Mouse (Mus musculus) intestine, embryonic 16.5 days (tissue): ENCODE data around the gene Spata32. TPM values are rescaled to one million over a fixed set of nuclear protein-coding genes. Genes with fewer than 3 reads are reported as not detected.

Source experiments
- ATAC-seq: fragments of 200-750 bp; cut with Nextera tagmentation; 2 replicates; pipeline ENCODE4 v1.8.0; 2017; ENCODE audit warnings: moderate TSS enrichment, moderate library complexity
- H3K27ac ChIP-seq: fragments of 300-500 bp; sonication (generic); 2 replicates; pipeline ENCODE4 v1.5.1; 2014; ENCODE audit warnings: mild to moderate bottlenecking, low read length
- H3K27me3 ChIP-seq: fragments of 300-500 bp; sonication (generic); replicated peaks from 2 replicates; pipeline ENCODE4 v1.6.1; 2014; ENCODE audit warnings: low read length, control low read depth, mixed read lengths; ENCODE audit not compliant: control insufficient read depth, insufficient read depth
- H3K36me3 ChIP-seq: fragments of 300-500 bp; sonication (generic); 2 replicates; pipeline ENCODE4 v1.6.1; 2014; ENCODE audit warnings: low read length, control low read depth; ENCODE audit not compliant: control insufficient read depth, insufficient read depth
- H3K4me1 ChIP-seq: fragments of 300-500 bp; sonication (generic); 2 replicates; pipeline ENCODE4 v1.6.1; 2014; ENCODE audit warnings: low read length, control low read depth, mixed read lengths; ENCODE audit not compliant: control insufficient read depth, insufficient read depth
- H3K4me2 ChIP-seq: fragments of 300-500 bp; sonication (generic); 2 replicates; pipeline ENCODE4 v1.6.1; 2014; ENCODE audit warnings: low read depth, low read length, control low read depth
- H3K4me3 ChIP-seq: fragments of 300-500 bp; sonication (generic); 2 replicates; pipeline ENCODE4 v1.5.1; 2014; ENCODE audit warnings: mild to moderate bottlenecking, low read length
- H3K9ac ChIP-seq: fragments of 300-500 bp; sonication (generic); 2 replicates; pipeline ENCODE4 v1.6.1; 2014; ENCODE audit warnings: low read depth, low read length
- H3K9me3 ChIP-seq: fragments of 300-500 bp; sonication (generic); 2 replicates; pipeline ENCODE4 v1.6.1; 2016; ENCODE audit warnings: low read length, control low read depth; ENCODE audit not compliant: control insufficient read depth
- WGBS: fragments of 180-500 bp; shearing (Covaris S2); extraction: QIAGEN DNeasy Blood & Tissue Kit; methylation state at CpG from one replicate; pipeline ENCODE4 v1.1.7; 2014; 5-methylcytosine and 5-hydroxymethylcytosine counted together
- polyA plus RNA-seq: library from polyadenylated mRNA; unstranded; fragments of >200 nt; fragmentation: Nextera tagmentation; extraction: Ambion mirVana; gene quantifications from 2 replicates; pipeline ENCODE4 v1.2.1, GENCODE M21; 2015

Gene Spata32
- not detected in 2 replicates for polyA plus RNA-seq

GRCm38 (mm10) chr11:103217790-103218516, at the start of gene Spata32:
TSS of gene Spata32 (minus strand) at chr11:103218432.
- peak; percentile 81 for ATAC-seq
- Histone ChIP-seq H3K4me3 (peak within 1 kb of the TSS; percentile 57), H3K4me2 (peak within 1 kb of the TSS; percentile 97), H3K9ac (peak within 1 kb of the TSS; percentile 71), H3K27me3 (no peaks in the 10 kb centered on the region), H3K4me1 (peaks cover 12% of the 10 kb centered on the region), H3K36me3 (peaks cover 6% of the 10 kb centered on the region; the same call in 1 of the 2 replicates), H3K27ac (peak within 1 kb of the TSS; percentile 63), H3K9me3 (no peaks in the 10 kb centered on the region)
- WGBS, result under 1% methylated on average over 45 of the region's 45 CpGs

- H3K4me1 ChIP-seq, result peaks cover 19% of the 10 kb centered on the region
- H3K9me3 ChIP-seq, result no peaks in the 10 kb centered on the region
- under 1% methylated on average over 53 of the region's 55 CpGs for WGBS
- peak within 1 kb of the TSS; percentile 77 for H3K4me2 ChIP-seq
- peak; percentile 99 for ATAC-seq
- peak within 1 kb of the TSS; percentile 75 for H3K9ac ChIP-seq
- peak within 1 kb of the TSS; percentile 73 for H3K27ac ChIP-seq
- H3K36me3 ChIP-seq, result no peaks in the 10 kb centered on the region
- H3K4me3 ChIP-seq, result peak within 1 kb of the TSS; percentile 70
- H3K27me3 ChIP-seq, result no peaks in the 10 kb centered on the region
These were observed 49.4 kb upstream of the Spata32 start, which contains the start of gene Map3k14 for GRCm38 (mm10) chr11:103267346-103268219. TSS of gene Map3k14 (minus strand) at chr11:103267472.

GRCm38 (mm10) chr11:103266729-103267345, 48.6 kb upstream of the Spata32 start:
- peak; percentile 16 for ATAC-seq
- no peaks in the 10 kb centered on the region for H3K9me3 ChIP-seq
- peak overlapping the region; percentile 77 for H3K4me2 ChIP-seq
- peaks cover 24% of the 10 kb centered on the region for H3K4me1 ChIP-seq
- no peaks in the 10 kb centered on the region for H3K36me3 ChIP-seq
- H3K4me3 ChIP-seq, result peak overlapping the region; percentile 70
- no peaks in the 10 kb centered on the region for H3K27me3 ChIP-seq
- under 1% methylated on average over 40 of the region's 42 CpGs for WGBS
- H3K9ac ChIP-seq, result peak overlapping the region; percentile 75
- peak overlapping the region; percentile 73 for H3K27ac ChIP-seq

- 52% methylated on average over 2 of the region's 2 CpGs for WGBS
These were observed 47.6 kb upstream of the Spata32 start for GRCm38 (mm10) chr11:103265856-103266255.

GRCm38 (mm10) chr11:103265211-103265610, 47.0 kb upstream of the Spata32 start:
- no peak overlapping the region for H3K4me2 ChIP-seq
- WGBS, result 72% methylated on average over 7 of the region's 7 CpGs
- H3K27me3 ChIP-seq, result no peaks in the 10 kb centered on the region
- H3K4me1 ChIP-seq, result peaks cover 31% of the 10 kb centered on the region
- no peaks in the 10 kb centered on the region for H3K36me3 ChIP-seq
- H3K9me3 ChIP-seq, result no peaks in the 10 kb centered on the region
- no peak overlapping the region for H3K9ac ChIP-seq
- H3K27ac ChIP-seq, result no peak overlapping the region
- no peak overlapping the region for H3K4me3 ChIP-seq
- no peak for ATAC-seq

More at GRCm38 (mm10) chr11:103265856-103266255, 47.6 kb upstream of the Spata32 start:
- H3K27ac ChIP-seq, result no peak overlapping the region
- ATAC-seq, result no peak
- peak overlapping the region; percentile 70; the same call in 1 of the 2 replicates for H3K4me3 ChIP-seq
- no peak overlapping the region for H3K9ac ChIP-seq
- no peaks in the 10 kb centered on the region for H3K36me3 ChIP-seq
- H3K9me3 ChIP-seq, result no peaks in the 10 kb centered on the region
- H3K4me1 ChIP-seq, result peaks cover 26% of the 10 kb centered on the region
- peak overlapping the region; percentile 77 for H3K4me2 ChIP-seq
- no peaks in the 10 kb centered on the region for H3K27me3 ChIP-seq

- no peaks in the 10 kb centered on the region for H3K36me3 ChIP-seq
- peaks cover 31% of the 10 kb centered on the region for H3K4me1 ChIP-seq
- H3K4me3 ChIP-seq, result no peak overlapping the region
- H3K9me3 ChIP-seq, result no peaks in the 10 kb centered on the region
- H3K27ac ChIP-seq, result no peak overlapping the region
- no peak for ATAC-seq
- no peaks in the 10 kb centered on the region for H3K27me3 ChIP-seq
- H3K9ac ChIP-seq, result 0 out of 2 replicates have a peak overlapping the region, but pooled peaks have one; percentile 26
- no peak overlapping the region for H3K4me2 ChIP-seq
- 82% methylated on average over 20 of the region's 20 CpGs for WGBS
These were observed 46.3 kb upstream of the Spata32 start for GRCm38 (mm10) chr11:103264427-103265005.

GRCm38 (mm10) chr11:103263551-103263950, 45.3 kb upstream of the Spata32 start:
- Histone ChIP-seq H3K27me3 (no peaks in the 10 kb centered on the region), H3K9ac (peak overlapping the region; percentile 41), H3K27ac (no peak overlapping the region), H3K4me1 (peaks cover 31% of the 10 kb centered on the region), H3K9me3 (no peaks in the 10 kb centered on the region), H3K4me2 (no peak overlapping the region), H3K4me3 (no peak overlapping the region), H3K36me3 (no peaks in the 10 kb centered on the region)
- no peak for ATAC-seq
- 59% methylated on average over 10 of the region's 10 CpGs for WGBS

GRCm38 (mm10) chr11:103262412-103263267, 44.4 kb upstream of the Spata32 start:
- Histone ChIP-seq H3K4me3 (no peak overlapping the region), H3K4me2 (0 out of 2 replicates have a peak overlapping the region, but pooled peaks have one; percentile 14), H3K4me1 (peaks cover 31% of the 10 kb centered on the region), H3K9ac (peak overlapping the region; percentile 31; the same call in 1 of the 2 replicates), H3K27me3 (no peaks in the 10 kb centered on the region), H3K36me3 (no peaks in the 10 kb centered on the region), H3K27ac (peak overlapping the region; percentile 65), H3K9me3 (no peaks in the 10 kb centered on the region)
- 55% methylated on average over 20 of the region's 20 CpGs for WGBS
- no peak for ATAC-seq
